Mouse (Mus musculus) C2C12 (cell line): ENCODE results near the gene Slc25a20. TPM values are rescaled to one million over a fixed set of nuclear protein-coding genes. Genes with fewer than 3 reads are reported as not detected.
A peak's percentile ranks its signal among the peaks of the same experiment; 100 is the strongest.

Source experiments
- H3K27me3 ChIP-seq: one replicate; pipeline ENCODE4 v1.6.1; 2011; ENCODE audit not compliant: control insufficient read depth, insufficient read depth, insufficient read length
- H3K36me3 ChIP-seq: one replicate; pipeline ENCODE4 v1.6.1; 2011; ENCODE audit not compliant: control insufficient read depth, insufficient read depth
- H3K4me3 ChIP-seq: one replicate; pipeline ENCODE4 v1.5.1; 2011; ENCODE audit warnings: mild to moderate bottlenecking, control low read depth; ENCODE audit not compliant: poor library complexity, insufficient read depth, severe bottlenecking
- H3K79me2 ChIP-seq: one replicate; pipeline ENCODE4 v1.6.1; 2011; ENCODE audit not compliant: control insufficient read depth, insufficient read depth
- H3K79me3 ChIP-seq: one replicate; pipeline ENCODE4 v1.6.1; 2011; ENCODE audit warnings: low read depth, control low read depth
- H3ac ChIP-seq: one replicate; pipeline ENCODE3; 2011; ENCODE audit warnings: low read depth; ENCODE audit not compliant: control insufficient read depth, insufficient read length
- CEBPB ChIP-seq: IDR thresholded peaks from one replicate; pipeline ENCODE4 v1.6.1; 2011; ENCODE audit warnings: low read depth, mild to moderate bottlenecking, control low read depth, moderate library complexity
- CTCF ChIP-seq: IDR thresholded peaks from one replicate; pipeline ENCODE4 v1.5.1; 2011; ENCODE audit not compliant: control insufficient read depth, insufficient read depth, insufficient read length
- FOSL1 ChIP-seq: IDR thresholded peaks from one replicate; pipeline ENCODE4 v1.8.0; 2011; ENCODE audit warnings: mild to moderate bottlenecking, low read length; ENCODE audit not compliant: poor library complexity, insufficient read depth, severe bottlenecking
- MAX ChIP-seq: IDR thresholded peaks from one replicate; pipeline ENCODE4 v1.6.1; 2011; ENCODE audit warnings: mild to moderate bottlenecking, control low read depth
- MYOD1 ChIP-seq: IDR thresholded peaks from one replicate; pipeline ENCODE4 v1.6.1; 2011; ENCODE audit warnings: low read depth; ENCODE audit not compliant: control insufficient read depth, insufficient read length
- MYOG ChIP-seq: IDR thresholded peaks from one replicate; pipeline ENCODE4 v1.6.1; 2011; ENCODE audit not compliant: control insufficient read depth, insufficient read length; ENCODE audit errors: extremely low read depth
- USF1 ChIP-seq: IDR thresholded peaks from one replicate; pipeline ENCODE4 v1.6.1; 2011; ENCODE audit warnings: low read depth, mild to moderate bottlenecking, control low read depth, moderate library complexity
- polyA plus RNA-seq: library from polyadenylated mRNA; unstranded; fragments of >200 nt; fragmentation: generic; extraction: Trizol; gene quantifications from one replicate; pipeline ENCODE4 v1.2.1, GENCODE M21; 2012; ENCODE audit warnings: missing spikeins

The Slc25a20 gene
- polyA plus RNA-seq, 1 experiment = 20.6 TPM

DNA sequence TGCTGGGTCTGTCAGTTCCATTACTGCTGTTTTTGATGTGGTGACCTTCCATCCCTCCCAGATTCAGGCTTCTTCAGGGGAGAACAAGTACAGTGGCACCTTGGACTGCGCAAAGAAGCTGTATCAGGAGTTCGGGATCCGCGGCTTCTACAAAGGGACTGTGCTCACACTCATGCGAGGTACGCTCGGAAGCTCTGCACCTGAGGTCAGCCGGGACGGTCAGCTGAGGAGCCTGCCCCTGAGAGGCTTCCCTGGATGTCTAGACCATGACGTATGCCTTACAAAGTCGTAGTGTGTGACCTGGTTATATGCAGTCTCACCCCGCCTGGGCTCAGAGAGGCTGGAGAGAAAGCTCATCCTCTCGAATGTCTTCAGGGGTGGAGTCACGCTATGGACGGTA is 18.1 kb downstream of the Slc25a20 start:
- H3ac ChIP-seq = no peak overlapping the region
- no peaks in the 10 kb centered on the region for H3K27me3 ChIP-seq
- H3K36me3 ChIP-seq = no peaks in the 10 kb centered on the region
- H3K4me3 ChIP-seq = no peak overlapping the region
- no peaks in the 10 kb centered on the region for H3K79me3 ChIP-seq
- TF ChIP-seq MYOG = no peak
- TF ChIP-seq CTCF = no peak
- TF ChIP-seq MYOD1 = no peak
- no peak for TF ChIP-seq USF1
- no peak for TF ChIP-seq FOSL1
- TF ChIP-seq MAX = no peak
- no peak for TF ChIP-seq CEBPB
- H3K79me2 ChIP-seq = no peaks in the 10 kb centered on the region

DNA sequence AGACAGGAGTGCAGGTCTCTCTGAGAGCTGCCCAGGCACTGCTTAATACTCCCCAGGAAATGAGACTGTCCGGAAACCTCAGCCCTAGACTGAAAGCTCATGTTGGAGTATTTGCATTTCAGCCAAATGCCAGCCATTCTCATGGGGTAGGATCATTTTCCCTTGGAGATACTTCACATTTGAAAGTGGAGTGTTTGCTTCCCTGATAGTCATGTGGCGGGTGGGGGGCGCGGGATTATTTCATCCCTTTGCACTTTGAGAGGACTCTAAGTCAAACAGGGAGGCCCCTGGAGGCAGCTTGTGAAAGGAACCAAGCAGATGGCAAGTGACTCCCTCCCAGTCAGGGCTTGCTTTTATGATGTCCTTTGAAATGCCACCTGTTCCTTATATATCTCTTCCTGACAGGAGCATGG is 24.6 kb downstream of the Slc25a20 start:
- Histone ChIP-seq H3K79me3 (no peaks in the 10 kb centered on the region), H3K79me2 (no peaks in the 10 kb centered on the region), H3ac (no peak overlapping the region), H3K27me3 (no peaks in the 10 kb centered on the region), H3K36me3 (no peaks in the 10 kb centered on the region), H3K4me3 (no peak overlapping the region)
- peak; percentile 62 for TF ChIP-seq MYOD1
- TF ChIP-seq USF1 = no peak

DNA sequence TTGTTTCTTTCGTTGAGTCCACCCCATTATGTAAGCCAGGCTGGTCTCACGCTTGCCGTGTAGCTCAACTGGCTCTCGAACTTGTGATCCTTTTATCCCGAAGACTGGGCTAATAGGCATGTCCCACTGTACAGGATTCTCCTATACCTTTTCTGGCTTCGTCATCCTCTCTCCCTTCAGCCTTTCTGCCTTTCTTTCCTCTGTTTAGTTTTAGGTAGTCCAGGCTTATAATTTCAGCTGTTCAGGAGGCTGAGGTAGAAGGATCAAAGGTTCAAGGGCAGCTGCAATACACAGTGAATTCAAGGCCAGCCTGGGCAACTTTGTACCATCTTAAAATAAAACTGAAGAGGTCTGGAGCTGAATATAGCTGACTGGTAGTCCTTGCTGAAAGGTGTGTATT is 25.3 kb downstream of the Slc25a20 start:
- Histone ChIP-seq H3K36me3 (no peaks in the 10 kb centered on the region), H3ac (no peak overlapping the region), H3K4me3 (no peak overlapping the region), H3K79me3 (no peaks in the 10 kb centered on the region), H3K27me3 (no peaks in the 10 kb centered on the region), H3K79me2 (peaks cover 1% of the 10 kb centered on the region)
- TF ChIP-seq CEBPB = no peak
- no peak for TF ChIP-seq MYOG
- TF ChIP-seq MYOD1 = no peak
- no peak for TF ChIP-seq CTCF
- no peak for TF ChIP-seq MAX
- TF ChIP-seq FOSL1 = no peak
- TF ChIP-seq USF1 = no peak

DNA sequence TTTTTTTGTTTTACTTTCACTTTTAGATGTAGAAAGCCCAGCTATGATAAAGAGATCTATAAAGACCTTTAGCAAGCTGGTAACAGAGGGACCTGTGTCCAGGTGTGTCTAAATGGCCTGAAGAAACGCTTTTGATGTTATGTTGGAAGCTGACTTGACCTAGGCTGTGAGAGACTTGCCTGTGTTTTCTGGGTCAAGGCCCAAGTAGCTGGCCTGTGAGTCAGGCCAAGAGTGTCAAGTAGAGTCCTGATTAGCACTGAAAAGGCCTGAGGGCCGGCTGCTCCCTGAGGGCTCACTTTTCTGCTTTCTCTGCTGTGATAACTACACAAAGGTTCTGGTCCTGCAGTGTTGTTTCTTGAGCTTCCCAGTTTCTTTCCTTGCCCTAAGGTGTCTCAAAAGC is 25.8 kb downstream of the Slc25a20 start:
- Histone ChIP-seq H3K79me3 (peaks cover 5% of the 10 kb centered on the region), H3ac (no peak overlapping the region), H3K27me3 (no peaks in the 10 kb centered on the region), H3K79me2 (peaks cover 6% of the 10 kb centered on the region), H3K4me3 (no peak overlapping the region), H3K36me3 (no peaks in the 10 kb centered on the region)
- no peak for TF ChIP-seq CEBPB
- TF ChIP-seq CTCF = no peak

DNA sequence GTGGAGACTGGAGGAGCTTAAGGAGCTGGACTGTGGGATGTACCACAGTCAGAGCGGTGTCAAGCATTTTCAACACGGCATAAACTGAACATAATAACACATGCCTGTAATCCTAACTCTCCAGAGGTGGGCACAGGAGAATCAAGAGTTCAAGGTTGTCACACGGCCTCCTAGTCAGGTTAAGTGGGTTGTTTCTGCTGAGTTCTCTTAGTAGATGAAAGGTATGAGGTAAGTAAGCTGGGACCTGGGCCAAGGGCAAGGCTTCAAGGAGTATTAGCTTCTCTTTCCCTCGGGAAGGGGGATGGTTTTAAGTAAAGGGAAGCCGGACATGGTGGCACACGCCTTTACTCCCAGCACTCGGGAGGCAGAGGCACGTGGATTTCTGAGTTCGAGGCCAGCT is 26.6 kb downstream of the Slc25a20 start:
- H3K4me3 ChIP-seq = no peak overlapping the region
- H3ac ChIP-seq = no peak overlapping the region
- H3K36me3 ChIP-seq = no peaks in the 10 kb centered on the region
- no peaks in the 10 kb centered on the region for H3K27me3 ChIP-seq
- peaks cover 12% of the 10 kb centered on the region for H3K79me3 ChIP-seq
- TF ChIP-seq MYOG (no peak), CEBPB (no peak), MYOD1 (no peak), USF1 (no peak), CTCF (no peak), FOSL1 (no peak), MAX (no peak)
- peaks cover 14% of the 10 kb centered on the region for H3K79me2 ChIP-seq

DNA sequence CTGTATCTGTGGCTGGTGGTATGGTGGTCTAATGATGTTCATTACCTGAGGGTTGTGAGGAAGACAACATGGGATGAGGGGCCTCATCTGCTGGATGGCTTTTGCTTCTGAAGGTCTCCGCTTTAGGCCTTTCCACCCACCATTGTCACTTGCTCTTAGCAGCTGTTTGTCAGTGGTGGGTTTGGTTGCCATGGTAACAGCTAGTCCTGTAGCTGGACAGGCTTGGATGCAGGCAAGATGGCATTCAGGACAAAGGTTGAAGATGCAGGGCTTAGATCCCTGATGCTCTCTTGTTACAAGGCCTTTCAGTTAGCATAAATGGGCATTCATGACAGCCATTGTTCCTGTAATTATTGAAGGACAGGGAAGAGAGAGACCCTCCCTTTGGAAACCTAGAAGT is 27.2 kb downstream of the Slc25a20 start, which contains the start of gene Prkar2a:
Prkar2a (plus strand) TSS at position 209 of the 400 bp plus-strand sequence.
- no peak for TF ChIP-seq CTCF
- TF ChIP-seq USF1 = no peak
- TF ChIP-seq MAX = no peak
- no peak for TF ChIP-seq FOSL1
- no peak for TF ChIP-seq MYOD1
- no peak for TF ChIP-seq MYOG
- TF ChIP-seq CEBPB = no peak
- H3K4me3 ChIP-seq = no peak within 1 kb of the TSS
- no peak within 1 kb of the TSS for H3ac ChIP-seq
- peaks cover 18% of the 10 kb centered on the region for H3K79me3 ChIP-seq
- no peaks in the 10 kb centered on the region for H3K27me3 ChIP-seq
- H3K79me2 ChIP-seq = peaks cover 21% of the 10 kb centered on the region
- H3K36me3 ChIP-seq = no peaks in the 10 kb centered on the region
